21 mouse cellular contexts compared by ENCODE assay signal in the genomic region with DNA sequence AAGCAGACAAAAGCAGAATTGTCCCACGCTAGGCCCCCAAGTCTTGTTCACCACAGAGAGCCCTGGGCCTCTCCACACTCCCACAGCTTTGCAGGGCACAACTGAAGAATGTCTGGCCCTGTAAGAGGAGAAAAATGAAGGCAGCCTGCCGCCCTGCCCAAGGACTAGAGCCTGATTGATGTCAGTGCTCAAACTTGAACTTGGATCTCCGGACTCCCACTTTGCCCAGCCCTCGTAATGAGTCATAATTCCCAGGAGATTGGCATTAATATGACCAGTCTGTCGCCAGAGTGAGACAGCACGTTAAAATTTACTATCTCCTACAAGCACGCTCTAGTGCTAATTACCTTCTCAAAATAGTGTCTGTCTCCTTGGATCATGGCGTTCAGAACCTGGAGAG. TPM values are rescaled to one million over a fixed set of nuclear protein-coding genes. Genes with fewer than 3 reads are reported as not detected.
"Had no signal": no experiment of that assay in that cellular context is flagged by ENCODE, and none has a peak within 500 bp of the region (broad histone marks: within the 10 kb centered on the region; RNA-seq: fewer than 3 reads in every experiment).

No protein-coding gene starts in this region.

- ATAC-seq: liver, embryonic 12.5 days had no signal

- H3K4me1 ChIP-seq: liver, embryonic 12.5 days; midbrain, embryonic 10.5 days had no signal

- H3K9me3 ChIP-seq: limb, embryonic 15.5 days; liver, embryonic 12.5 days; midbrain, embryonic 10.5 days; neural tube, embryonic 15.5 days had no signal

- H3K9ac ChIP-seq: limb, embryonic 15.5 days; liver, embryonic 12.5 days; lung, embryonic 14.5 days; neural tube, embryonic 15.5 days had no signal

- H3K36me3 ChIP-seq: limb, embryonic 15.5 days; liver, embryonic 12.5 days; midbrain, embryonic 10.5 days; neural tube, embryonic 15.5 days had no signal

- H3K27me3 ChIP-seq: limb, embryonic 15.5 days; neural tube, embryonic 15.5 days had no signal

- H3K4me2 ChIP-seq: limb, embryonic 15.5 days; liver, embryonic 12.5 days; lung, embryonic 14.5 days; neural tube, embryonic 15.5 days had no signal

- H3K4me3 ChIP-seq: limb, embryonic 15.5 days; liver, embryonic 12.5 days; midbrain, embryonic 10.5 days; myocyte; neural tube, embryonic 15.5 days had no signal

- DNase-seq: layer of hippocampus, adult 9-11 months; layer of hippocampus, postnatal 36 days; lung, embryonic 14.5 days; lung, postnatal 10 days; lung, postnatal 4 days; midbrain, embryonic 14.5 days; thymus, adult 18-20 months; thymus, postnatal 14 days had no signal

- H3K27ac ChIP-seq: kidney, postnatal 0 days; limb, embryonic 15.5 days; liver, embryonic 12.5 days; midbrain, embryonic 10.5 days had no signal

RNA-seq across cellular contexts. Expression of a gene that starts 25.1 kb away (rescaled TPM):
- total RNA-seq: layer of hippocampus, adult 18-20 months; layer of hippocampus, postnatal 36 days; left cerebral cortex, adult 8-10 months; left cerebral cortex, postnatal 25 days; megakaryocyte, adult 5-6 weeks had no signal
- polyA plus RNA-seq: liver, embryonic 16.5 days; lung, embryonic 14.5 days; midbrain, embryonic 10.5 days; myocyte; neural tube, embryonic 11.5 days; neural tube, embryonic 15.5 days; stomach, embryonic 14.5 days had no signal
